Mouse (Mus musculus) retina, postnatal 7 days (tissue): Measurements from ENCODE around the gene Olfr914.

ENCODE experiments used
- DNase-seq: peaks from one replicate; pipeline ENCODE4 v3.0.0-alpha.2; 2012; ENCODE audit warnings: low read depth, low spot score

Olfr914 gene

DNA sequence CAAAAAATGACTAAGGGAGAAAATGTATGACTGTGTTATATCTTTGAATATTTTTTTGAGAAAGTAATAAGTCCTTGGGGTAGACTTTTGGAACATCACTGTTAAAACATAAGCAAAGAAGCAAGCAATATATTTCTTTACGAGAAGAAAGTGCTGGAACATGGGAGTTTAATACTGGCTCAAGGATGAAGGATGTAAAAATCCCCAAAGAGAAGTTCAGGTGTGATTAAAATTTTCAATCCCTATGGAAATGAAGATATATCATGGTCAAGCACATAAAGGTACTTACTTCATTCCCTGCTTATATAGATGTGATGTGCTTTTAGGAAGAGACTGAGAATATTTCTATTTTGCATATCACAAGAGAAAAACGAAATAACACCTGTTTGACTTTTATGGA lies at the start of gene Olfr914:
Gene Olfr914 (plus strand): TSS at position 301 of the 400 bp plus-strand sequence.
- DNase-seq: no peak

DNA sequence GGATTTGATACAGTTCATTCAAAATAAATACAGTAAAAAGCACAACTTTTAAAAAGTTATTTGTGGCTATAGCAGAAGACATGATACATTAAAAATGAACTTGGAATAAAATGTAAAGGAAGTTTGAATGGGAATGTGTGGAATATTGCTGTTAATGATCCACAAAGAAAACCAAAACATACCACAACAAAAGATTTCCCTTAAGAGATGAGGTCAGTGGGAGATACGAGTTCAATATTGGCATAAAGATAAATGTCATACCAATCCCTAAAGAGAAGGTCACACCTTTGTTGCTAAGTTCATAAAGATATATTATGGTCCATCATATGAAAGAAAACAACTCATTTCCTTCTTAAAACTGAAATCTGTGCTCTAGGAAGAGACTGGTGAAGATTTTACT lies 25.0 kb upstream of the Olfr914 start, which contains the start of gene Olfr912:
Gene Olfr912 (plus strand): TSS at position 301 of the 400 bp plus-strand sequence.
- no peak for DNase-seq

DNA sequence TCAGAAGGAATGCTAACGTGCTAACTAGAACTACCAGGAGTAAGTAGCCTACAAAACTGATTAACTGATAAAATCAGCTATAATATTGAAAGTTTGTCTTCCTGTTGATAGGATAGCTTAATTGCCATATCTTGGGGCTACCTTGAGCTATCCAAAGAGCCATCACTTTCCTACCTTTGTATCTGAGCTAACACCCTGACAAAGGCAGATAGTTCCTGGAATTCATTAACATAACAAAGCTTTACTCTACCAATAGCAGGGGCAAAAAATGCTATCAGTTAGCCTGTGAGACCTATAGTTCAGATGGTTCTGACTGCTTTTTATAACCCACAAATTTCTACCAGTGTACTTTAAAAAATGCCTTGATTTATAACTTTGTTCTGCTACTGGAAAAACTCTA lies 13.8 kb upstream of the Olfr914 start:
- DNase-seq: no peak

DNA sequence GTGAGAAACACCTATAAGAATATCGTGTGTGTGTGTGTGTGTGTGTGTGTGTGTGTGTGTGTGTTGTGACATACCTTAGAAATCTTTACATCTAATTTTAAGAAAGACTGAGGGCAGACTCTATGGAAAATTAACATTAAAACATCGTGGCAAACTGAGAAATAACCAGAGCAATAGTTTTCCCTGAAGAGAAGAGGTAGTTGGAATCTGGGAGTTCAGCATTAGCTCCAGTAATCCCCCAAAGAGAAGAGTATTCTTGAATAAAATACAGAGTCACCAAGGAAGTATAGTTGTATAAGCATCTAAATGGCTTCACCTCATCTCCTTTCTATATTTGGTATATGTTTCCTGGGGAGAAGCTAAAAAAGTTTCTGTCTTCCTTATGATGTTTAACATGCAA lies 12.4 kb upstream of the Olfr914 start, which contains the start of gene Olfr913:
Gene Olfr913 (plus strand): TSS at position 301 of the 400 bp plus-strand sequence.
- DNase-seq: no peak

DNA sequence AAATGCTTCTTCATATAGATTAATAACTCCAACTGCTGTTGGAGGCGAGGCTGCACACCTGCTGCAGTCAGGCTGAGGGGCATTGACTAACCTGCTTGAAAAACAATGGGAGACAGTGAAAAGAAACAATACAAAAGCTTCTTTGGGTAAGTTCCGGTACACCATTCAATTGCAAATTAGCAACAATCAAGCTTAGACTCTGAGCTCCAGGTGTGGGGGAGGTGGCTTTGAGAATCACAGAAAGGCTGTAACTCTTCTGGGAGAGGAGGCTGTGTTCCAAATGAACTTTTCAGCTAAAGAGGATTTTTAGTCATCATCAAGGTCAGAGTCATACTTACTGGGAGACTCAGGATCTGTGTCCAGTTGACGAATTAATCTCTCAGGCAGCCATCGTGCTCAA lies 27.5 kb downstream of the Olfr914 start:
- no peak for DNase-seq

DNA sequence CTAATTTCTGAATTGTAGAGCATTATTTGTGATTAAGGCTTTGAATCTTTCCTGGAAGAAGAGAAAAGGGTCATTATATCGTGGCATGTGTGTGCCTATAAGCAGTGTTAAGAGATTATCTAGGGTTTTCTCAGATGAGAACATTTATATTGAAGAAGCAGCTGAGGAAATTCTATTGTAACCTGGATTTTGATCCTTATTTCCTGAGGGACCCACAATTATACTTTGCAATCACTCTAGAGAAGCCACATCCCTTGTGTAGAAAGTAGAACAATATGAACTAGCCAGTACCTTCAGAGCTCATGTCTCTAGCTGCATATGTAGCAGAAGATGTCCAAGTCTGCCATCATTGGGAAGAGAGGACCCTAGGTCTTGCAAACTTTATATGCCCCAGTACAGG lies 54.9 kb downstream of the Olfr914 start, which contains the start of gene Olfr916:
Gene Olfr916 (minus strand): TSS at position 101 of the 400 bp plus-strand sequence.
- DNase-seq: no peak
